Mouse (Mus musculus) skeletal muscle tissue, adult 2 months (tissue): Measurements from ENCODE around the gene Nrf1.

Experiments
- DNase-seq: peaks from one replicate; pipeline ENCODE4 v3.0.0-alpha.2; 2012; ENCODE audit warnings: low read depth, low spot score

Gene Nrf1

DNA sequence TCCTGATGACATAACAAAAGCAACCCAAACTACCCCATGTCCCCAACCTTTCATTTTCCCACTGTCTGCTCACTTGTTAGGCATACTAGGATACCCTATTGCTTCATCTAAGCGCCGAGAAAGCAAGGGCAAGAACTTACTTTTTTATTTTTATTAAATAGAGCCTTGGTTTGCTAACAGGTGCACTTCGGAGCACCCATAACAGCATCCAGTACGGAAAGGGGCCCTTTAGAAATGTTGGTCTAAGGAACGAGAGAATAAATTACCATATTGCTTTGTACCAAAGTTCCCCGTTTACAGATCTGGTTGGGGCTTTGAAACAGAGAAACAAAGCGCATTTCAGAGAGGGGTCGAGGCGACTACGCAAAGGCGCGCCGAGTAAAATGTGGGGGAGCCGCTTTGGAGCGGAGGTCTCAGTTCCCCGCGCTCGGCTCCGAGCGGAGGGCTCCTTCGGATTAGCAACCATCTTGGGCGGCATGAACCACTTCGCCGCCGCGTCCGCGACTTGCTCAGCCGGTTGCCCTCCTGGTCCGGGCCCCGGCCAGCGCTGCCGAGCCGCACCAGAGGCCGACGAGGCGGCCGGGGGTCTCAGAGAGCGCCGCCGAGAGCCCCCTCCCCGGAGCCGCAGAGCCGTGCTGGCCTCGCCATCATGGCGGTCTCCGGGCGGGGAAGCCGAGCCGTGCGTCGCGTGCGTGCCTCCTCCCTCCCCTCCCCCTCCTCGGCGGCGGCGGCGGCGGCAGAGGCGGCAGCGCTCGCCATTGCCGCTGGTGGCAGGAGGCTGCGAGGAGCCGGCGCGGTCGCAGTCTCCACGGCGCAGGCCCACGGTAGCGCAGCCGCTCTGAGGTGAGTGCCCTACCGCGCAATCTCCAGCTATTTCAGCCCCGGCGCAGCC is at the start of gene Nrf1:
Gene Nrf1, plus strand, starts transcription at position 718 of the 892 bp plus-strand sequence.
- peak; percentile 84 for DNase-seq

DNA sequence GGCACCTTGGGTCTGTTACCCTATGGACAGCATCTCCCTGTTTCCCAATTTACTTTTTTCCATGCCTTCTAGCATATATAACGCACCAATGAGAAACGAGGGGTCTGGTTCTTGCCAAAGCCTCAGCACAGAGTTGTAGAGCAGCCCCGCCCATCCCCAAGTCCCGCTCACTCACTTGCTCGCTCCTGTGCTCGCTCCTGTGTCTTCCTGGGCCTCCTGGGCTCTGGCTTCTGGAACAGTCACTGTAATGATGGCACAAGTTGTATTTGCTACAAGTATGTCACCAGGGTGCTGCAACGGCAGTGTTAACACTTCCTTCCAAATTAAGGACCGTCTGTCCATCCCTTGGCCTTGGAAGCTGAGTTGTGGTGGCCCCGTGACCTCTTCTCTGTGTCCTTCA is 49.6 kb upstream of the Nrf1 start:
- no peak for DNase-seq

DNA sequence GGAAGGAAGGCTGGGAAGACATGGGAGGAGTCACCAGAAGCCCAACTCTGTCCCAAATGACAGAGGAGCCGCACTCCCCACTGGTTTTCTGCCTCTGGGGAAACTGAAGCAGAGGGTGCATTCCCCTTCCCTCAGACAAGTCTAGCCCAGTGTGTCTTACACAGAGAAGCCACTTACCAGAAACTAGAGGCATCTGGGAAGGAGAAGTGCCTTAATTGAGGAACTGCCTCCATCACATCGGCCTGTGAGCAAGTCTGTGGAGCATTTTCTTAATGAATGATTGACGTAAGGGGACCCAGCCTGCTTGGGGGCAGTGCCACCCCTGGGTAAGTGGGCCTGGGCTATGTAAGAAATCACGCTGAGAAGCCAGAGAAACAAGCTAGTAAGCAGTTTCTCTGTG is 49.0 kb upstream of the Nrf1 start:
- DNase-seq = no peak

DNA sequence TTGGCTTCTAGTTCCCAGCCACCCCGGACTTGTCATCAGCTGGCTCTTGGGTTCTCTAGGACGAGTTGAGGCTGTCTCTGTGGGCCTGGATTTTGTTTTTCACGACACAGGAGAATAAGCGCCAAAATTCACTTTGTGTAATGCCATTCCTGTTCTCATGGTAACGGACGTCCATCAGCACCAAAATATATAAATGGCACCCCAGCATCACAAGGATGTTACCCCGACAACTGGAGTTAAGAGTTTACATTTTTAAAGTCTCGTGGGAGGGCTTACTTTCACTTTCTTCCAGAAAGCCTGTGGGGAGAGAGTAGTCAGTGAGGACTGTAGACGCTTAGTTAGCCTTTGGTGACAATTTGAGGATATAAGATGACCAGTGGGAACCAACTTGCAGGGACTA is 45.2 kb upstream of the Nrf1 start:
- DNase-seq = no peak

DNA sequence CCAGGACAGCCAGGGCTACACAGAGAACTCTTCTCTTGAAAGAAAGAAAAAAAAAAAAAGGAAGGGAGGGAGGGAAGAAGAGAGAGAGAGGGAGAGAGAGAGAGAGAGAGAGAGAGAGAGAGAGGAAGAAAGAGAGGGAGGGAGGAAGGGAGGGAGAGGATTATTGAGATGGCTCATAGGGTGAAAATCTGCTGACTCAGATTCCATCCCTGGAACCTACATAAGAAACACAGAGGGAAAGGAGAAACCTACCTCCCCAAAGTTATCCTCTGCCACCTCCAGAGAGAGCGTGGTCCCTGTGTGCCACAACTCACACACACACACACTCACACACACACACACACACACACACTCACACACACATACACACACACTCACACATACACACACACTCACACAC is 41.9 kb upstream of the Nrf1 start:
- DNase-seq = no peak

DNA sequence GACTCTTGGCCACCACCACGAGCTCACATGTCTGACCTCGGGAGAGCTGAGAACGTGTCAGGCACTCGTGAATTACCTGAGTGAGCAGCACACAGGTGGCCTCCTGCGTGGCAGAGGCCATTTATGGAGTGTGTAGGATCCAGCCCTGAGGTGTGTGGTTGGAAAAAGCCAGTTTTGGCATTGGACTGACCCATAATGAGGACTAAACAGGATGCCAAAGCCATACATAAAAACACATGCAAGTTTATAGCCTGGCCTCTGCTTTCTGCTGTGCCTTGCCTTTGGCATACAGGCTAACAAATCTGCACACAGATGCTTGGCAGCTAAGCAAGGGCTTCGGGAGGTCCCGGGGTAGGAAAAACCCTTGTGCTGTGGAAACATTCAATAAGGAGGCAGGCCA is 38.6 kb upstream of the Nrf1 start:
- DNase-seq = no peak

DNA sequence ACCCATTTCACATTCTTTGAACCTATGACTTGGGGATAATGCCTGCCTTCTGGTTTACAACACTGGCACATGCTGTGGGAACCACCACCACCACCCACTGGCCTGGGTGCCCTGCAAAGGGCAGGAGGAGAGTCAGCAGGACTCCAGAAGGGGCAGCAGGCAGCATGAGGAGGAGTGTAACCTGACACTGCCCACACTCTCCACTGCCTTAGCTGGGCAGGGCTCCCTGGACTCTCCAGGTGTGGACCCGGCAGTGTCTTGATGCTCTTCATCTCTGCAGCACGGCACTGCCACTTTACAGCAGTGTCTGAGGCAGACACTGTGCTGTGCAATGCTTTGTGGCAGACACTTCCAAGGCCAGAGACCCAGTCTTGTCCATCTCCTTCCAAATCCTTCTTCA is 34.3 kb upstream of the Nrf1 start:
- no peak for DNase-seq

DNA sequence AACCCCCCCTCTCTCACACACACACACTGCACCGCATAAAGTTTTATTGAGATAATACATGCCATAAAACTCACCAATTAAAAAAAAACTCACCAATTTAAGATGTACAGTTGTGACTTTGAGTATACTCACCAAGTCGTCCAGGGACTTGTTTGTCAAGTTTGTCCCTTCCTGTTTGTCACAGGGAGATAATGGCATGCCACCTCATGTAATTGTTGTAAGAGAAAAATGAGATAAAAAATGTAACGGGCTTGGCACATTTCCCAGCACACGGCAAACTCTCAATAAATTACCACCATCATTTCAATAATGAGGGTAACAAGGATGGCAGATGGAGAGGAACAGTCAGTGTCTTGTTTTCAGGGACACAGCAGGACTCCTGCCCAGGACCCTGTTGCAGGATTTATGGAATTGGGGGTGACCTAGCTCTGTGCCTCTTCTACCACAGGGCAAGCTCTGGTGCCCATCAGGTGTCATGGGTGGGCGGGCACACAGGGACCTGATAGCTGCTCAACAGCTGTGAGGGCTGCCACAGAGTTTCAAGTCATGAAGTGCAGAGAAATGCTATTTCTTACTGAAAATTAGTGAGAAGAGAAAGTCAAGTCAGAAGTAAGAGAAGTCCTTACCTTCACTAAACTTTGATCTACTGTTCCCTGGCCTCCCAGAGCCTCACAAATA is 33.5 kb upstream of the Nrf1 start:
- DNase-seq = no peak

DNA sequence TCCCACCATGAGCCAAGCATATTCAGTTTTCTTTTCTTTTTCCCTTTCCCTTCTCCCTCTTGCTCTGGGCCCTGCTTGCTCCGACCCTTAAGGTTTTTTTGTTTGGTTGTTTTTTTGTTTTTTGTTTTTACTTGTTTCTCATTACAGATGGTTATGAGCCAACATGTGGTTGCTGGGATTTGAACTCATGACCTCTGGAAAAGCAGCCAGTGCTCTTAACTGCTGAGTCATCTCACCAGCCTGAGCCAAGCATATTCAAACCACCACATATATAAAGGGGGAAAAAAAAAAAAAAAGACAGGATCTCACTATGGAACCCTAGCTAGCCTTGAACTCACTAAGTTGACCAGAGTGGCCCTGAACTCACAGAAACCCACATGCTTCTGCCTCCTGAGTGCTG is 26.5 kb upstream of the Nrf1 start:
- DNase-seq = no peak

DNA sequence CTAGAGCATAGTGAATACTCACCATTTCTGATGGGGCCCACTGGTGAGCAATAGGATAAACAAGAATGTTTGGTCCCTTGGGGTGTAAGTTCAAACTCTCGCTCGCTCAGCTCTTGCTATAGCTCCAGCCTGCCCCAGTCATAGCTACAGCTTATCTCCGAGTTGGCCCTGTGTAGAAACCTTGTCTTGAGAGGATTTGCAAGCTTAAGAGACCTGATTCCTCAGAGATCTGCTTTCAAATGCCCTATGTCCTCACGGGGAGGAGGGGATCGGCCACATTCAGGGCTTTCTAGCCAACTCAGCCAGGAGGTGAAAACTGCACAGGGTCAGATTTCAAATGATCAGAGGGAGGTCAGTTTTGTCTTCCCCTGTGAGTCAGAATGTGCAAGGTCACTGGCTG is 26.1 kb upstream of the Nrf1 start:
- DNase-seq = no peak

DNA sequence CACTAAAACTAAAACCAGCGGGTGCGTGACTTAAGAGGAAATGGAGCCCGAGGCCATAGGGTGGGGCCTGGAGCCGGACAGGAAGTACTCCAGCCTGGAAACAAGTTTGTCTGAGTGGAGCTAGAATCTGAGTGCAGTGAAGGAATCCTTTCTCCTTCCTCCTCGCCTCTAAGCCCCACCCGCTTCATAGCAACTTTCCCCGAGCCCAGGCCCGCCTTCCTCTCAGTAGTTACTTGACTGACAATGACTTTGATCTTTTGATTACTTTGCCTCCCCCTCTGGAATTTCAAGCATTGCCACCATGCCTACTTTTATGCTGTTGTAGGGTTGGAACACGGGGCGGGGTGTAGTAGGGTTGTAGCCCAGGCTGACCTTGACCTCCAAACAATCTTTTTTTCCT is 21.0 kb upstream of the Nrf1 start:
- no peak for DNase-seq

DNA sequence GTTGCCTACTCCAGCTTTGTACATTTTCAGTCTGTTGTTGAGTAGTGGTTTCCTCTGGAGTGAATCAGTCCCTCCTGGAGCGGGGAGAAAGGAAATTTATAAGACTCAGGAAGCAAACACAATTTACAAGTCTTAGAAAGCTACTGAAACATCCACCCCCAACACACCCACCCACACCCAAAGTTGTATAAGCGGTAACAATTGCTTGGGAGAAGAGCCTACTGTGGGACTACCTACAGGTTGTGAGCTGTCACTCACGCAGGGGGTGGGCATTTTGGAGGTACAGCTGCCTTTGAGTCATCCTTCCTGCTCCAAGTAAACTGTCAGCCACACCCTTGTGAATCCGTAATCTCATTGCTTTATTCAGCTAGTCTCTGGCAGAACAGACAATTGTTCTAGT is 19.4 kb upstream of the Nrf1 start:
- no peak for DNase-seq

DNA sequence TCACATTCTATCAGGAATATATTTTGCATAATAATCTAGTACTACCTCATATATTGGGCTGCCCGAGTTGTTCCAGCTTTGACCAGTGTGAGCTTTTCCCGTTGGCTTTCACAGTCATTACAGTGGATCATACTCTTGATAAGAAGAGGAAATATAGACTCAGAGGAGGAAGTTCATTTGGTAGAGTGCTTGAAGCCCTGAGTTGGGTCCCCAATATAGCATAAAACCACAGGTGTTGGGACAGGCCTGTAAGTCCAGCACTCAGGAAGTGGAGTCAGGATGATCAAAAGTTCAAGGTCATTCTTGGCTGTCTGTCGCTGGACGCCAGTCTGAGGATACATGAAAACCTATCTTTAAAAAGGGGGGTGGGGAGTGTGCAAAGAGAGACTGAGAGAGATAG is 12.7 kb upstream of the Nrf1 start:
- no peak for DNase-seq

DNA sequence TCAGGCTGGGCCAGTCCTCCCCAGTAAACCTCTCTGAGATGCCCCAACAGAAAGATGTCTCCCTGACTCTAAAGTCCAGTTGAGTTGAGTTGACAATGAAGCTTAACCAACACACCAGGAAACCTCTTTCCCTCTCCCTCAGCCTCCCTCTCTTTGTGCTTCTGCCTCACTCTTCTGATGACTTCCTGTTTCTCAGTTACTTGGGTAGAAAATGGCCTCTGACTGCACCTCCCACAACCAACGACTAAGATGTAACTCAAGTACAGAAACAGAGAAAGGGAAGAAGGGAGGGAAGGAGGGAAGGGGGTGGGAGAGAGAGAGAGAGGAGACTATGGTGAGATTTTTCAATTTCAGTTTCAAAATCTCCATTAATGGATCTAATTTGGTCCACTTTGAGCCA is 6.3 kb upstream of the Nrf1 start:
- no peak for DNase-seq

DNA sequence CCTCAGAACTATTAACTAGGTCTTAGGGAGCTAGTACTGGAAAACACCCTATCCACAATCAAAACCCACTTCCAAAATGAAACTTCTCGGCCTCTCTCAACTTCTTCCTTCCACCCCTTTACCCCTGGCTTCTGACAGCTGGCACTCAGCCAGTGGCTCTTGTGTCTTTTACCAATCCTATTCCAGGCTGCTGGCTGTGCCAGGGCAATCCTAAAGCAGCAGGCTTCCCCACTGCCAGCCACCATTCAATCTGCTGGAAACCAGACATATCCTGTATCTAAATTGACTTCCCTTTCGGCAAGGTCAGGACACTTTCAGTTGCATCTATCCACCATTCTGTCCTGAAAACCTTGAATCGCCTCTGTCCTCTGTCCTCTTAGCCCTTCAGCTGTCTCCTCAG is 5.3 kb upstream of the Nrf1 start:
- DNase-seq = peak; percentile 7

DNA sequence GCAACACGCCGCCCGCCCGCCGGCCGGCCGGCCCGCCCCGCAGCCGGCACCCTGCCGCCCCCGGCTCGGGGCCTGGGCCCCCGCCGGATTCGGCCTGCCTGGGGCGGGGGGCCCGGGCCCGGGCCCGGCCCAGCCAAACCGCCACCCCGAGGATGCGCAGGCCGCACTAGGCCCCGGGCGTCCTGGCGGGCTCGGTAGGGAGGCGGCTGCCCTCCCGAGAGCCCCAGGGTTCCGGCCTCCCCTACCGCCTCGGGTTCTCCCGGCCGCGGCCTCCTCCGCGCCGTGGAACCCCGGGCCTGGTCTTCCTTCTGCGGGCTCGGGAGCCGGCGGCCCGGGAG is 344 bp downstream of the Nrf1 start:
- peak; percentile 12 for DNase-seq

DNA sequence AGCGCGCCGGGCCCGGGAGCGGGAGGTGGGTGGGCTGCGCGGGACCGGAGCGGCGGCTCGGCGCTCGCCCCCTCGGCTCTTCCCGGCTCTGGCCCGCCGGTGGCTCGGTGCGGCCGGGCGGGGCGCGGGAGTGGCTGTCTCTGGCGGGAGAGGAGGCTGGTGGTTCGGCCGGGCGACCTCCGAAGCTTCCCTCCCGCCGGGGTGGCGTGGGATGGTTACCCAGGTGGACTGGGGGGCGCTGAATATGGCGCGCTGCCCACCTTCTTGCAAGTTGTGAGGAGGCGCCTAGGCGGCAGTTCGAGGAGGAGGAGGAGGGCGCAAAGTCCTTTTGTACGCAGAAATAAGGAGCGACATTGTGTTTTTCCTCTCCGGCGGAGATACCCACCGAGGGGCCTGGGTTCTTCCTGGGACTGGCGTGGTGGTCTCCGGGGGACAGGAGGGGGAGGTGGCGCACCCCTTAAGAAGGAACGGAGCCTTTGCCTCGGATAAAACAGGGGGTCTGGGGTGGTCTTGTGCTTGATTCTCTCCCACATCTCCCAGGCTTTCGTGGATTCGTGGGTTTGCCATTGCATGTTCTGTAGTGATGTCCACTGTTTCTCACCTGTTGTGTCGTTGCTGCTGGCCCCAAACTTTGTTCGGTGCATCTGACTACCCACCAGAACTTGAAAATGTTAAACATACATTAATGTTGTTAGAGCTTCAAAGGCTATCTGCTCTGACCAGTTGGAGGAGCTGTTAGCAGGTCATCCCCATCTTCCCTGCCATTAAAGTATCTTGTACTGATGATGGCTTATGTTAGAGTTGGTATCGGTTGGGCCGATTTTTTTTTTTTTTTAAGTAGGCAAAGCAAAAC is 939 bp downstream of the Nrf1 start:
- peak; percentile 18 for DNase-seq

DNA sequence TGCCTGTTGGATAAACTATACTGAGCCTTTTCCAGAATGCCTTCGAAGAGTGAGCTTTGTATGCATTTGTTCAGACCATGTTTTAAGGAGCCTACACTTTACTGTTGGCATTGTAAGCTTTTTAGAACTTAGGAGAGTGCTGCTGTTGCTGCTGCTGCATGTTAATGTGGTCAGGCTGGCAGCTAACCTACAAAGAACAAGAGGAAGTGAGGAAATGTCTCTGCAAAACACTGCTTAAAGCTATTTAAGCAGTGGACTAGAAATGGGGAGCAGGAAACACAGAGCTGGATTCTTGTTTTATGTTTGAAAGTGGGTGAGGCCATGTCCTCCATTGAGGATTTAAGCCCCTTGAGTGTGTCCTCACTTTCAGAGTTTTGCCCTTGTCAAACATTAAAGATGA is 5.3 kb downstream of the Nrf1 start:
- no peak for DNase-seq

DNA sequence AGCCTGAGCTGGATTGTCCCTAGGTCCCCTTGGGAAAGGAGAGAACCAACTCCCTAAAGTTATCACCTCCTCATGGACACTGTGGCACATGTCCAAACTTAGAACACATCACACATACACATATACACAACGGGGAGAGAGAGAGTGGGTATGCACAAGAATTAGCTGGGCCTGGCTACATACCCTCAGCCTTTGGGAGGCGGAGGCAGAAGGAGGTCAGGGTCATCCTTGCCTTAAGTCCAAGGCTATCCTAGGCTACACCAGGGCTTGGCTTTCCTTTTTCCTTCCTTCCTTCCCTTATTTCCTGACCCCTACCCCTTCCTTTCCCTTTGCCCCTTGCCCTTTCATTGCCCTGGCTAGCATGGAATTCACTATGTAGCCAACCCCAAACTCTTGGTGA is 14.8 kb downstream of the Nrf1 start:
- DNase-seq = no peak

DNA sequence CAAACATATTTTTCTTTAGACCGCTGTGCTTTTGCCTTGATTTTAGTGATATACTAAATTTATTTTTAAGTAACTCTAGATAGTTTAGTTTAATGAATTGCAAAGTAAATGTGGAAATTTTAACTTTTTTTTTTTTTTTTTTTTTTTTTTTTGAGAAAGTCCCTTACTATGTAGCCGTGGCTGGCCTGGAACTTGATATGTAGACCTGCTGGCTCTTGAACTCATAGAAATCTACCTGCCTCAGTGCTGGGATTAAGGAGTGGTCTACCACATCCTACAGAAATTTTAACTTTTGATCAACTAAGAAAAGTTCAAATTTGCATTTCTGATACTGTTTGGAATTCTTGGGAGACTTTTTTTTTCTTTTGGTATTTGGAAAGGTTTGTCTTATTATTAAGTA is 17.6 kb downstream of the Nrf1 start:
- no peak for DNase-seq

DNA sequence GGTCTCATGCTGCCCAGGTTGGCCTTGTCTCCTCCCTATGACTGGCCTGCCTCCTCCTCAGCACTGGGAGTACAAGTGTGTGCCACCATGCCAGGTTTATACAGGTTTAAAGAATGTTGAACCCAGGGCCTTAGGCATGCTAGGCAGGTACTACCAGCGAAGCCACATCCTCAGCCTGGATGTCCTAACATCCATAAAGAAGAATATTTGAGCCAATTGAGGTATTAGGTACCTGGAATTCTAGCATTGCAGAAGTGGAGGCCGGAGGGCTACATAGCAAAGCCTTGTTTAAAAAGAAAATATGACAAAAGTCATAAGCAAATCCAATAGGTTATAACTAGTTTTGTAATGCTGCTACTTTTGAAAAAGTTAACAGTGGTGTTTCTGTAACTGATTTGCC is 19.0 kb downstream of the Nrf1 start:
- no peak for DNase-seq

DNA sequence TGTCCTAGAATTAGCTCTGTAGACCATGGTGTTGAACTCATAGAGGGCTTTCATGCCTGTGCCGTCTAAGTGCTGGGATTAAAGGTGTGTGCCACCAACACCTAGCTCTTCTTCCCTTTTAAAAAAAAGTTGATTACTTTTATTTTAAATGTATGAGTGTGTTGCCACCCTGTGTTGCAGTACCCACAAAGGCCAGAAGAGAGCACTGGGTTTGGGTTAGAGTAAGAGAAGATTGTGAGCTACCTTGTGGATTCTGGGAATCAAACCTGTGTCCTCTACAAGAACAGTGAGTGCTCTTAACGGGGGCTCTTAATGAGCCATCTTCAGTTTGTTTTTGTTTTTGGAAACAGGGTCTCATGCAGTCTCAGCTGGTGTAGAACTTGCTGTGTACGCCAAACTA is 24.7 kb downstream of the Nrf1 start:
- DNase-seq = no peak
